19 mouse cellular contexts compared by ENCODE assay signal in the genomic region with DNA sequence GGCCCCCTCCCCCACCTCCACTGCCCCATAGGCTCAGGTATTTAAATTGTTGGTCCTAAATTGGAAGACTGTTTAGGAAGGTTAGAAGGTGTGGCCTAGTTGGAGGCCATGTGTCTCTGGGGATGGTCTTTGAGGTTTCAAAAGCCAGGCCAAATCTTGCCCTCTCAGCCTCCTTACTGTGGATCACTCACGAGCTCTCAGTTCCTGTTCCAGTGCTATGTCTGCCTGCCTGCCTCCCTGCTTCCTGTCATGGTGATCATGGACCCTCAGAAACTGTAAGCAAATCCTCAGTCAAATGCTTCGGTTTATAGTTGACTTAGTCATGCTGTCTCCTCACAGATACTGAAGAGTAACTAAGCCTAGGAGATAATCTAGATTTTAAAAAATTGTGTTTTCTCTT.
"Had no signal": no experiment of that assay in that cellular context is flagged by ENCODE, and none has a peak within 500 bp of the region (broad histone marks: within the 10 kb centered on the region; RNA-seq: fewer than 3 reads in every experiment).

No protein-coding gene starts in this region.

- DNase-seq: lung, adult 2 months; lung, postnatal 36 days; midbrain, embryonic 14.5 days; retina, postnatal 1 day; right cerebral cortex, adult 18-20 months; thymus, adult 2 months; thymus, postnatal 25 days had no signal

- ATAC-seq: liver, embryonic 12.5 days; lung, postnatal 0 days; midbrain, embryonic 16.5 days had no signal

- H3K27ac ChIP-seq: liver, embryonic 12.5 days; liver, embryonic 14.5 days; lung, embryonic 15.5 days; midbrain, embryonic 10.5 days; midbrain, embryonic 12.5 days; neural tube, embryonic 13.5 days; neural tube, embryonic 15.5 days; stomach, embryonic 15.5 days; stomach, postnatal 0 days had no signal

- H3K4me3 ChIP-seq: liver, embryonic 12.5 days; lung, embryonic 15.5 days; midbrain, embryonic 10.5 days; midbrain, embryonic 12.5 days; myocyte; neural tube, embryonic 13.5 days; neural tube, embryonic 15.5 days; stomach, embryonic 15.5 days had no signal

- H3K4me1 ChIP-seq: liver, embryonic 12.5 days; lung, embryonic 15.5 days; midbrain, embryonic 10.5 days; midbrain, embryonic 12.5 days; neural tube, embryonic 15.5 days; stomach, embryonic 15.5 days had no signal
